Mouse (Mus musculus) MEL (cell line): ENCODE data around the gene Rexo1.

Source experiments
- CHD2 ChIP-seq: IDR thresholded peaks from 2 replicates; pipeline ENCODE4 v1.6.1; 2011; ENCODE audit warnings: low read length, improper control_type of control experiment
- CTCF ChIP-seq, 3 experiments: IDR thresholded peaks in 2 of 3; conservative IDR thresholded peaks in 1 of 3; 2 replicates each; pipeline ENCODE4 v1.5.1; 2011 to 2012; ENCODE audit warnings: low read length in 3 of 3, low read depth in 2 of 3, mild to moderate bottlenecking in 2 of 3, improper control_type of control experiment in 1 of 3, inconsistent platforms in 1 of 3, mixed read lengths in 1 of 3, moderate library complexity in 1 of 3; ENCODE audit not compliant: control insufficient read depth in 1 of 3, insufficient read depth in 1 of 3, poor library complexity in 1 of 3, severe bottlenecking in 1 of 3
- MAFK ChIP-seq: IDR thresholded peaks from 2 replicates; pipeline ENCODE4 v1.6.1; 2011; ENCODE audit warnings: low read depth, mild to moderate bottlenecking, low read length, improper control_type of control experiment, borderline replicate concordance
- MEF2A ChIP-seq: IDR thresholded peaks from 2 replicates; pipeline ENCODE4 v1.6.1; 2014; ENCODE audit warnings: low read depth, mild to moderate bottlenecking, inconsistent platforms, low read length, improper control_type of control experiment; ENCODE audit not compliant: poor library complexity, insufficient replicate concordance, severe bottlenecking; ENCODE audit errors: extremely low read depth
- NRF1 ChIP-seq: IDR thresholded peaks from 2 replicates; pipeline ENCODE4 v1.6.1; 2014; ENCODE audit warnings: low read depth, mild to moderate bottlenecking, inconsistent platforms, low read length, improper control_type of control experiment, moderate library complexity; ENCODE audit not compliant: poor library complexity, insufficient read depth, severe bottlenecking
- POLR2A ChIP-seq, 2 experiments: IDR thresholded peaks; 2 replicates each; pipeline ENCODE4 v1.6.1; 2011 to 2012; ENCODE audit warnings: low read length in 2 of 2, mild to moderate bottlenecking in 2 of 2, control low read depth in 1 of 2, improper control_type of control experiment in 1 of 2, low read depth in 1 of 2, moderate library complexity in 1 of 2; ENCODE audit not compliant: control insufficient read depth in 1 of 2, insufficient read depth in 1 of 2, poor library complexity in 1 of 2
- TBP ChIP-seq: IDR thresholded peaks from 2 replicates; pipeline ENCODE4 v1.8.0; 2011; ENCODE audit warnings: low read depth, low read length, improper control_type of control experiment
- USF1 ChIP-seq: IDR thresholded peaks from 2 replicates; pipeline ENCODE4 v1.6.1; 2014; ENCODE audit warnings: low read depth, mild to moderate bottlenecking, inconsistent platforms, low read length, improper control_type of control experiment, moderate library complexity

- TF ChIP-seq POLR2A (IDR thresholded peaks at IDR 0.05; ENCODE audit: control insufficient read depth in 1 of 2, insufficient read depth in 1 of 2, low read depth in 1 of 2, low read length in 2 of 2, poor library complexity in 1 of 2), result no peak
- no peak for TF ChIP-seq NRF1
- TF ChIP-seq CTCF (IDR thresholded peaks at IDR 0.05 in 2 of 3, conservative IDR thresholded peaks at IDR 0.05 in 1 of 3; ENCODE audit: control insufficient read depth in 1 of 3, insufficient read depth in 1 of 3, low read depth in 2 of 3, low read length in 3 of 3, poor library complexity in 1 of 3, severe bottlenecking in 1 of 3), result no peak
- TF ChIP-seq TBP, result no peak
- TF ChIP-seq USF1, result no peak
- no peak for TF ChIP-seq MEF2A
- TF ChIP-seq CHD2, result no peak
- no peak for TF ChIP-seq MAFK
Measured at GRCm38 (mm10) chr10:80510273-80510660, 51.1 kb downstream of the Rexo1 start.
